Mouse (Mus musculus): Measurements from ENCODE around the gene Max. TPM values are rescaled to one million over a fixed set of nuclear protein-coding genes. Genes with fewer than 3 reads are reported as not detected.

Gene Max
- polyA plus RNA-seq, 1 experiment: 37.1 TPM

DNA sequence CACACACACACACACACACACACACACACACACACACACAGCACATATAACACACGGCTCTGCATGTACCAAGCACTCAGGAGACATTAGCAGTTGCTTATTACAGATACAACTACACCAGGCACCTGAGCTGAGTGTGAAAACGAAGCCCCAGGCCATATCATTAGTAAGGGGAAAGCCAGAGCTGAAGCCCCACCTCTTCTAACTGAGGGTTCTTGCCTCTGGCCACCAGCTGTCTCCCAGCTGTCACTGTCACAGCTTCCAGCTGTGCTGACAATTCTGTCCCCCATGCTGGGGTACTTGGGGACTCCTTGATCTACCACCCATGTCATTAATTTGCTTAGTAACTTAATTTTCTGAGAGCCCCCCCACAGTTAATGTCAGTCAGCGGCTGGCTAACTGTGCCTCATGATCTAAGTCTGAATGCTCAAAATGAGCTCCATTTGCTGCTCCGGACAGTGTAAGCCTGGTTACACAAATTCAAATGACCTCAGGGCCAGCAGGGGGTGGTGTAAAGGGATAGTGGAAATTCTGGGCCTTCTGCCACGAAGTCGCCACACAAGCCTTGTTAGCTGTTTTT lies 38.8 kb upstream of the Max start:
- no peaks in the 10 kb centered on the region for H3K27me3 ChIP-seq (ENCODE audit: control insufficient read depth, insufficient read depth, low read length)
- H3K36me3 ChIP-seq (ENCODE audit: control insufficient read depth, insufficient read depth, low read length): no peaks in the 10 kb centered on the region
- DNase-seq (ENCODE audit: low read depth in 1 of 2, low spot score in 2 of 2): no peak
- no peak for TF ChIP-seq CTCF (IDR thresholded peaks at IDR 0.05; ENCODE audit: extremely low read depth, insufficient read depth, insufficient read length, insufficient replicate concordance)
- TF ChIP-seq POLR2A (IDR thresholded peaks at IDR 0.05; ENCODE audit: low read depth, low read length): no peak
- H3K27ac ChIP-seq (ENCODE audit: insufficient read depth, low read length): no peak overlapping the region
- H3K4me1 ChIP-seq (ENCODE audit: control insufficient read depth, insufficient read depth, insufficient read length): no peaks in the 10 kb centered on the region
- 61% methylated on average over 6 of the region's 6 CpGs for WGBS
- no peak overlapping the region for H3K4me3 ChIP-seq (ENCODE audit: extremely low read depth, insufficient read depth, insufficient read length)

DNA sequence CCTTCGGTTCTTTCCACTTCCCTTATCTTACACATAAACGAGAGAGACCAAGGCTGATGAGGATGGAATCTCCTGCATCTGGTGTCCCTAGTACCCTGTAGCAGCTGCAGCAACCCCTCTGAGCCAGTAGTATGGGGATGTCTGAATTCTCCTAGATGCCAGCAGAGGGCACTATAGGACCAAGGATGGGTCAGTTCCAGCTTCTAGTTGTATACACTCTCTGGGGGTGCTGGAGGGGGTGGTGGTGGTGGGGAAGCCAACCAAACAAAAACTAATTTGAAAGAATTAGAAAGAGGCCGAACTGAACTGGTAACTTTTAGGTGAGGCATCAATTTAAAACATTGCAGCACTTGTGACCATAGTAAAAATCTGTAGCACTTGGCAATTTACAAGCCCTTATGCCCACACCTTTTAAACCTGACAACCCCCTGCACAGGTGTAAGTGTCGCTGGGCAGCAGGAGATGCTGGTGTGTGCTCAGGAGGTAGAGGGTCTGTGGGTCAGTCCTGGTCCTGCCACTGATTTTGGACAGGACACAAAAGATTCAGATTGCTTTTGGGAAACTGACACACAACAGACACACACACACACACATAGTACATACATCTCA lies 38.2 kb upstream of the Max start:
- no peaks in the 10 kb centered on the region for H3K4me1 ChIP-seq (ENCODE audit: control insufficient read depth, insufficient read depth, insufficient read length)
- H3K27ac ChIP-seq (ENCODE audit: insufficient read depth, low read length): no peak overlapping the region
- no peaks in the 10 kb centered on the region for H3K27me3 ChIP-seq (ENCODE audit: control insufficient read depth, insufficient read depth, low read length)
- 22% methylated on average over 4 of the region's 4 CpGs for WGBS
- H3K36me3 ChIP-seq (ENCODE audit: control insufficient read depth, insufficient read depth, low read length): no peaks in the 10 kb centered on the region
- TF ChIP-seq POLR2A (IDR thresholded peaks at IDR 0.05; ENCODE audit: low read depth, low read length): no peak
- peak; percentile 63; the same call in 1 of the 2 replicates for TF ChIP-seq CTCF (IDR thresholded peaks at IDR 0.05; ENCODE audit: extremely low read depth, insufficient read depth, insufficient read length, insufficient replicate concordance)
- DNase-seq (ENCODE audit: low read depth in 1 of 2, low spot score in 2 of 2): peak; percentile 47 to 55
- no peak overlapping the region for H3K4me3 ChIP-seq (ENCODE audit: extremely low read depth, insufficient read depth, insufficient read length)

DNA sequence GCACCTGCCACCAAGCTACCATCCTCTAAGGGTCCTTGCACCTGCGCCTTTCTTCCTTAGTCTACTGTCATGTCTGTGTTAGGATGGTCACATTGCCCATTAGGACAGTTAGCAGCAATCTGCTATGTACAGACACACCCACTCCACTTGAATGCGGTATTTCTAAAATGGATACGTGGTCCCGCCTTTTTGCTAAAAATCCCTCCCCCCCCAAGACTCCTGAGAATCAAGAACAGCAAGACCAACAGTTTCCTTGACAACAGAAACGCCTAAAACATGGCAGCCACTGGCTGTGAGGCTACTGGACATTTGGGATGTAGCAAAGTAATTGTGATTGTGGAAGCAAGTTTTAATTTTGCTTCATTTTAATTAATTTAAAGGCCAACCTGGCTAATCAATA lies 32.8 kb upstream of the Max start:
- Histone ChIP-seq H3K27me3 (ENCODE audit: control insufficient read depth, insufficient read depth, low read length) (no peaks in the 10 kb centered on the region), H3K4me1 (ENCODE audit: control insufficient read depth, insufficient read depth, insufficient read length) (no peaks in the 10 kb centered on the region), H3K4me3 (ENCODE audit: extremely low read depth, insufficient read depth, insufficient read length) (no peak overlapping the region), H3K27ac (ENCODE audit: insufficient read depth, low read length) (no peak overlapping the region), H3K36me3 (ENCODE audit: control insufficient read depth, insufficient read depth, low read length) (no peaks in the 10 kb centered on the region)
- no peak for DNase-seq (ENCODE audit: low read depth in 1 of 2, low spot score in 2 of 2)
- WGBS: 93% methylated on average over 5 of the region's 5 CpGs
- TF ChIP-seq POLR2A (IDR thresholded peaks at IDR 0.05; ENCODE audit: low read depth, low read length): no peak
- no peak for TF ChIP-seq CTCF (IDR thresholded peaks at IDR 0.05; ENCODE audit: extremely low read depth, insufficient read depth, insufficient read length, insufficient replicate concordance)

DNA sequence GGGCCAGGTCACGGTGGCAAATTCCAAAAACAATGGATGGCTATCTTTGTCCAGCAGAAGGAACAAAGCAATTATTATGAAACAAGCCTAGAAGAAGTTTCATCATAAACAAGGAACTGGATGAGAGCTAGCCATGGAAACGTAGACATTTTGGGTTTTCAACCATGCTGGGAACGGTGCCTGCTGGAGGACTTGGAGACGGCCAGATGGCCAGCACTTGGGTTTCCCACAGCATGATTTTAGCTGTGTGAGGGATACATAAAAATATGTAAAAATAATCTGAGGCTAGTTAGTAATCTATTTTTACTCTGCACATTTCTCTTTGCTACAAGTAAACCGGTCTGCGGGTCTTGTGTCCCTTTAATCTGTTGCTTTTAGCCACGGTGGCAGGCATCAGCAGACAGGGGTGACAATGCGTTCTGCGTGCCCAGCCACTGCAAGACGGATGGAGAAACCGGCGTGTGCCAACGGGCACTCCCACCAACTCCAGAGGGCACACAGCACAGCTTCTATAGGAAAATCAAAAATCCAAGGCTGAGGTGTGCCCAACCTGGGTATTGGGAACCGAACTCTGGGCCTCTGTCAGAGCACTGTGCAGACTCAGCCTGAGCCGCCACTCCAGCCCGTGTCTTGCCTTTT lies 31.0 kb upstream of the Max start:
- Histone ChIP-seq H3K4me3 (ENCODE audit: extremely low read depth, insufficient read depth, insufficient read length) (no peak overlapping the region), H3K4me1 (ENCODE audit: control insufficient read depth, insufficient read depth, insufficient read length) (no peaks in the 10 kb centered on the region), H3K36me3 (ENCODE audit: control insufficient read depth, insufficient read depth, low read length) (no peaks in the 10 kb centered on the region), H3K27me3 (ENCODE audit: control insufficient read depth, insufficient read depth, low read length) (no peaks in the 10 kb centered on the region), H3K27ac (ENCODE audit: insufficient read depth, low read length) (no peak overlapping the region)
- TF ChIP-seq POLR2A (IDR thresholded peaks at IDR 0.05; ENCODE audit: low read depth, low read length): no peak
- TF ChIP-seq CTCF (IDR thresholded peaks at IDR 0.05; ENCODE audit: extremely low read depth, insufficient read depth, insufficient read length, insufficient replicate concordance): no peak
- no peak for DNase-seq (ENCODE audit: low read depth in 1 of 2, low spot score in 2 of 2)
- WGBS: 95% methylated on average over 16 of the region's 16 CpGs

DNA sequence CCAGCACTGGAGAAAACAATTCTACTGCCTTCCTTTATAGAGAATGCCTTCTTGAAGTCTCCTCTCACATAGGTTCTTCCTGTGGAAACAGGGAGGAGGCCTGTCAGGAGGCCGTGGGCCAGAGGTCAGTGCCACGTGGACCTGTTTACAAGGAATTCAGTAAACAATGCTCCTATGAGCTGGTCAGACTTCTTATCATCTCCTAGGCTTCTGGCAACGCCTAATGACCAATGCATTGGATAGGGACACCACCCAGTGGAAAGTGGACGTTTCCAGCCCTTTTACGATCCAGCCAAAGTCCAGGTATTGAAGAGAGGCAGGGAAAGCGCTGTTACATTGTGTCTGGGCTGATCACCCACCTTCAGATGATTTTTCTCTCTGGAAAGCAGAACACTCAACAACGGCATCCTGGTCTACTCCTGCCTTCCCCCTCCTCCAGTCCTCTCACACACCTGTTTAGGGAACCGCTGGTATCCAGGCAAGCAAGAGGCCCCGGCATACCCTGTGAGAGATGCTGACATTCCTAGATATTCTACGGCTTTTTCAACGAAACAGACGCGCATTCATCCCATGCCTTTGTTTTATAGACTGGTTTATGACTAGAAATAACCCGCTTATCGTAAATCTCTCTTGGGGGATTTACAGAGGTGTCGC lies 20.9 kb upstream of the Max start:
- no peak overlapping the region for H3K27ac ChIP-seq (ENCODE audit: insufficient read depth, low read length)
- no peak overlapping the region for H3K4me3 ChIP-seq (ENCODE audit: extremely low read depth, insufficient read depth, insufficient read length)
- TF ChIP-seq CTCF (IDR thresholded peaks at IDR 0.05; ENCODE audit: extremely low read depth, insufficient read depth, insufficient read length, insufficient replicate concordance): no peak
- TF ChIP-seq POLR2A (IDR thresholded peaks at IDR 0.05; ENCODE audit: low read depth, low read length): no peak
- DNase-seq (ENCODE audit: low read depth in 1 of 2, low spot score in 2 of 2): no peak
- 93% methylated on average over 16 of the region's 16 CpGs for WGBS
- no peaks in the 10 kb centered on the region for H3K27me3 ChIP-seq (ENCODE audit: control insufficient read depth, insufficient read depth, low read length)
- H3K36me3 ChIP-seq (ENCODE audit: control insufficient read depth, insufficient read depth, low read length): no peaks in the 10 kb centered on the region
- H3K4me1 ChIP-seq (ENCODE audit: control insufficient read depth, insufficient read depth, insufficient read length): no peaks in the 10 kb centered on the region

DNA sequence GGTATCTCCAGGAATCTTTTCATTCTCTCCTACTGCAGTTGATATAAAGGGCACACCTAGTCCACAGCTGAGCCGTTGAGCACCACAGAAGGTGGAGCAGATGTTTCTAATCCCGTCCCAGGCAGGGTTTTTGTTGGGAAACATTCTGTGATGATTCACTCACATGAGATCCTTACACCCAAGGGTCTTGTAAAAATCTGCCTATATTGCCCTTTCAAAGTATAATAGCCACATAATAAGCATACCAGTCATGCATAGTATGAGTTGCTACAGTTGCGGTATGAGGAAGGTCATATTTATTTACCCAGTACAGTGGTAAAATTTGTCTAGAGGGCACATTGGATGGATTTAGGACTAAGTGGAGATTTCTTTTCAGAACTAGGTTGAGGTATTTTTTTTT lies 17.5 kb upstream of the Max start:
- no peaks in the 10 kb centered on the region for H3K27me3 ChIP-seq (ENCODE audit: control insufficient read depth, insufficient read depth, low read length)
- DNase-seq (ENCODE audit: low read depth in 1 of 2, low spot score in 2 of 2): no peak
- 91% methylated on average over 3 of the region's 3 CpGs for whole genome bisulfite sequencing

More for the DNA sequence above, 17.5 kb upstream of the Max start:
- Histone ChIP-seq H3K36me3 (ENCODE audit: control insufficient read depth, insufficient read depth, low read length) (no peaks in the 10 kb centered on the region), H3K27ac (ENCODE audit: insufficient read depth, low read length) (no peak overlapping the region), H3K4me1 (ENCODE audit: control insufficient read depth, insufficient read depth, insufficient read length) (no peaks in the 10 kb centered on the region), H3K4me3 (ENCODE audit: extremely low read depth, insufficient read depth, insufficient read length) (no peak overlapping the region)
- TF ChIP-seq CTCF (IDR thresholded peaks at IDR 0.05; ENCODE audit: extremely low read depth, insufficient read depth, insufficient read length, insufficient replicate concordance) (no peak), POLR2A (IDR thresholded peaks at IDR 0.05; ENCODE audit: low read depth, low read length) (no peak)

All from spleen, adult 2 months (tissue).